Comparison of ENCODE assay signal across 14 mouse cellular contexts in the genomic region with DNA sequence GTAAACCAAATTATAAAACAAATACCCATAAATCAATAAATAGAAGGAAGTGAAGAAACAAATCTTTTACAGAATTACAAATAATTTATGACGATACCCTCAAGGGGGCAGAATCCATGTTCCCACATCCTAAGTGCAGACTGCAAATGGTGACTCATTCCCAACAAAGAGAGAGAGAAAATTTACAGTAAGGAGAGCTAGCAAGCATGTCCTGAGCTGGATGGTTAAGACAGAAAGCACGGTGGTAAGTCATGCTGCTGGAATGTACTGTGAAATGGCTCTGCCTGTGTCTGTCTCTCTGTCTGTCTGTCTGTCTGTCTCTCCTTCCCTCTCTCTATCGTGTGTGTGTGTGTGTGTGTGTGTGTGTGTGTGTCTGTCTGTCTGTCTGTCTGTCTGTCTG.
"Had no signal": no experiment of that assay in that cellular context is flagged by ENCODE, and none has a peak within 500 bp of the region (broad histone marks: within the 10 kb centered on the region; RNA-seq: fewer than 3 reads in every experiment).

No protein-coding gene starts in this region.

- H3K4me1 ChIP-seq: limb, embryonic 15.5 days; liver, embryonic 13.5 days; midbrain, embryonic 10.5 days; neural tube, embryonic 13.5 days; stomach, embryonic 15.5 days had no signal

- DNase-seq: kidney, adult 8-10 months; liver, embryonic 13.5 days; lung, adult 2 months; lung, postnatal 4 days; midbrain, embryonic 14.5 days; retina, postnatal 1 day; right cerebral cortex, postnatal 4 days; spleen, adult 18-20 months; thymus, postnatal 36 days had no signal

- H3K27ac ChIP-seq: left cerebral cortex, adult 2 months; limb, embryonic 15.5 days; liver, embryonic 13.5 days; midbrain, embryonic 10.5 days; neural tube, embryonic 13.5 days; stomach, embryonic 15.5 days had no signal

- H3K4me3 ChIP-seq: left cerebral cortex, adult 2 months; limb, embryonic 15.5 days; liver, embryonic 13.5 days; midbrain, embryonic 10.5 days; neural tube, embryonic 13.5 days; stomach, embryonic 15.5 days had no signal
